Mouse (Mus musculus) thymus, postnatal 0 days (tissue): ENCODE measurements around the gene Vmn2r52. TPM values are rescaled to one million over a fixed set of nuclear protein-coding genes. Genes with fewer than 3 reads are reported as not detected.
"Not testable (repeated sequence)": the region's sequence is repeated elsewhere in the genome, so short reads cannot be mapped to it uniquely, and the experiment has no call there.

ENCODE experiments used
- DNase-seq: peaks from one replicate; pipeline ENCODE4 v3.0.0-alpha.2; 2015; ENCODE audit warnings: low spot score
- polyA plus RNA-seq: library from polyadenylated mRNA; unstranded; fragments of >200 nt; fragmentation: Nextera tagmentation; extraction: Ambion mirVana; gene quantifications from 2 replicates; pipeline ENCODE4 v1.2.1, GENCODE M21; 2015

Gene Vmn2r52
- polyA plus RNA-seq, result not detected in 2 replicates

- DNase-seq, result no peak
Measured at GRCm38 (mm10) chr7:10176473-10176872, at the start of gene Vmn2r52. Vmn2r52 (minus strand) TSS chr7:10176573.

GRCm38 (mm10) chr7:10105641-10106040, 70.7 kb downstream of the Vmn2r52 start, which contains the start of gene Vmn2r51:
Vmn2r51 (minus strand) TSS chr7:10105741.
- not testable (repeated sequence) for DNase-seq

Other genes with a start within 250 kb of the Vmn2r52 start
- gene Vmn2r48, start 223.0 kb downstream of the Vmn2r52 start, polyA plus RNA-seq, result not detected in 2 replicates
- not detected in 2 replicates for gene Vmn2r49, start 184.3 kb downstream of the Vmn2r52 start, polyA plus RNA-seq
- not detected in 2 replicates for gene Vmn2r50, start 123.3 kb downstream of the Vmn2r52 start, polyA plus RNA-seq
- not detected in 2 replicates for gene Vmn2r51, start 70.8 kb downstream of the Vmn2r52 start, polyA plus RNA-seq
- gene Vmn1r66, start 101.4 kb upstream of the Vmn2r52 start, polyA plus RNA-seq, result not detected in 2 replicates